Mouse (Mus musculus): Measurements from ENCODE around the gene Slitrk2. TPM values are rescaled to one million over a fixed set of nuclear protein-coding genes. Genes with fewer than 3 reads are reported as not detected.

Gene Slitrk2
- polyA plus RNA-seq (2012; rRNA removed), result 5.5 and 6.1 TPM in 2 replicates

DNA sequence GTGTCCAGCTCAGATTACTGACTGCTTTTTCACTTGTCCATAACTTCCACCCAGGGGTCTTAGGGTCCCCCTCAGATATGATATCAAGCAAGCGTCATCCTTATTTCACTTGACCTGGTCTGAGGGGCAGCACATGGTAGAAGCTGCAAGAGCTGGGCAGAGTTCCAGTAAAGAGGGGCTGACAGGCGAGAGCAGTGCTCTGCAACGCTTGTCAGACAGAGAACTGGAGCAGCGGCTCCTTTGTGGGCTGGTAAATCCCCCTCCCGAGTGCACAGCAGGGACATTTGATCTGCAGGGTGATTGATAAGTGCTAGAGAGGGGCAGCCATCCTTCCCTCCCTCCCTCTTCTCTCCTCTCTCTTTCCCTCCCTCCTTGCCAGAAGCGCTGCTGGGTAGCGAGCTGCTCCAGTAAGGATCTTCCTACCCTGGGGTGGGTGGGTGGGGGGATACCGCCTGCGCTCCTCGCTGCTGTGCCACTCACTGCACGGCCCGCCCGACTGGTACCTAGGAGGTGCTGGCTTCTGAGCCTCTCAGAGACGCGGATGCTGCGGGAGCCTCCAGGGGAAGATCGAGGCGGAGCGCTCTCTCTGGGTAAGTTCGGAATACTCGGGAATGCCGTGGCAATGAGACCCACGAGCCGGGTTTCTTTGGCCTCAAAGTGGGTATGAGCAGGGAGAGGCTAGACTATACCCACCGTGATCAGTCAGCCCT lies at the start of gene Slitrk2:
Slitrk2 (plus strand) TSS at position 408 of the 710 bp plus-strand sequence.

Measured in central nervous system, embryonic 18 days (tissue).